Mouse (Mus musculus): ENCODE data around the gene Tubgcp3. TPM values are rescaled to one million over a fixed set of nuclear protein-coding genes. Genes with fewer than 3 reads are reported as not detected.

Tubgcp3 gene
- total RNA-seq (2014; rRNA removed) (36.1 and 41.7 TPM in 2 replicates), polyA plus RNA-seq (2015; fragmentation: Nextera tagmentation; extraction: Ambion mirVana) (26.0 and 26.8 TPM in 2 replicates)

GRCm38 (mm10) chr8:12672056-12672881 is at the start of gene Tubgcp3:
TSS of gene Tubgcp3 (minus strand) at chr8:12672248.
- TF ChIP-seq CTCF (IDR thresholded peaks at IDR 0.05) = no peak
- ATAC-seq (ENCODE audit: low FRiP score) = peak; percentile 91
- no peaks in the 10 kb centered on the region for H3K9me3 ChIP-seq (ENCODE audit: low read length)
- H3K27me3 ChIP-seq (ENCODE audit: insufficient read depth, low read length) = no peaks in the 10 kb centered on the region
- H3K4me1 ChIP-seq (ENCODE audit: insufficient read depth, low read length) = peaks cover 4% of the 10 kb centered on the region; the same call in 1 of the 2 replicates
- peak within 1 kb of the TSS; percentile 75 for H3K27ac ChIP-seq (ENCODE audit: low read depth, low read length)
- peak within 1 kb of the TSS; percentile 94 for H3K4me3 ChIP-seq (ENCODE audit: low read depth, low read length)
- H3K4me2 ChIP-seq (ENCODE audit: low read depth, low read length, poor library complexity, severe bottlenecking) = peak within 1 kb of the TSS; percentile 52
- H3K9ac ChIP-seq (replicated peaks; ENCODE audit: low read length, poor library complexity, severe bottlenecking) = peak within 1 kb of the TSS; percentile 78
- peak; percentile 96 for DNase-seq (ENCODE audit: low spot score)
- H3K36me3 ChIP-seq (ENCODE audit: insufficient read depth, low read length) = no peaks in the 10 kb centered on the region
- WGBS = 1% methylated on average over 65 of the region's 65 CpGs

- H3K9me3 ChIP-seq (ENCODE audit: low read length) = no peaks in the 10 kb centered on the region
- no peaks in the 10 kb centered on the region for H3K36me3 ChIP-seq (ENCODE audit: insufficient read depth, low read length)
- H3K4me1 ChIP-seq (ENCODE audit: insufficient read depth, low read length) = 0 out of 2 replicates have a peak, but pooled peaks cover 3% of the 10 kb centered on the region
- no peaks in the 10 kb centered on the region for H3K27me3 ChIP-seq (ENCODE audit: insufficient read depth, low read length)
- DNase-seq (ENCODE audit: low spot score) (no peak), ATAC-seq (ENCODE audit: low FRiP score) (no peak)
- H3K4me3 ChIP-seq (ENCODE audit: low read depth, low read length) = no peak overlapping the region
- H3K4me2 ChIP-seq (ENCODE audit: low read depth, low read length, poor library complexity, severe bottlenecking) = no peak overlapping the region
- H3K9ac ChIP-seq (replicated peaks; ENCODE audit: low read length, poor library complexity, severe bottlenecking) = no peak overlapping the region
- H3K27ac ChIP-seq (ENCODE audit: low read depth, low read length) = no peak overlapping the region
- 44% methylated on average over 9 of the region's 9 CpGs for WGBS
- TF ChIP-seq CTCF (IDR thresholded peaks at IDR 0.05) = no peak
Observed at GRCm38 (mm10) chr8:12719091-12719490, 47.0 kb upstream of the Tubgcp3 start.

- Histone ChIP-seq H3K4me2 (ENCODE audit: low read depth, low read length, poor library complexity, severe bottlenecking) (no peak overlapping the region), H3K4me1 (ENCODE audit: insufficient read depth, low read length) (0 out of 2 replicates have a peak, but pooled peaks cover 2% of the 10 kb centered on the region), H3K27me3 (ENCODE audit: insufficient read depth, low read length) (no peaks in the 10 kb centered on the region), H3K4me3 (ENCODE audit: low read depth, low read length) (no peak overlapping the region), H3K27ac (ENCODE audit: low read depth, low read length) (no peak overlapping the region), H3K36me3 (ENCODE audit: insufficient read depth, low read length) (no peaks in the 10 kb centered on the region), H3K9ac (replicated peaks; ENCODE audit: low read length, poor library complexity, severe bottlenecking) (no peak overlapping the region), H3K9me3 (ENCODE audit: low read length) (no peaks in the 10 kb centered on the region)
- WGBS = 87% methylated on average over 18 of the region's 18 CpGs
- DNase-seq (ENCODE audit: low spot score) = no peak
- no peak for ATAC-seq (ENCODE audit: low FRiP score)
- TF ChIP-seq CTCF (IDR thresholded peaks at IDR 0.05) = no peak
Observed at GRCm38 (mm10) chr8:12715861-12716585, 44.0 kb upstream of the Tubgcp3 start.

GRCm38 (mm10) chr8:12711623-12712022 is 39.6 kb upstream of the Tubgcp3 start:
- WGBS = 79% methylated on average over 7 of the region's 7 CpGs
- TF ChIP-seq CTCF (IDR thresholded peaks at IDR 0.05) = no peak
- Histone ChIP-seq H3K27ac (ENCODE audit: low read depth, low read length) (no peak overlapping the region), H3K27me3 (ENCODE audit: insufficient read depth, low read length) (no peaks in the 10 kb centered on the region), H3K9me3 (ENCODE audit: low read length) (no peaks in the 10 kb centered on the region), H3K4me3 (ENCODE audit: low read depth, low read length) (no peak overlapping the region), H3K4me2 (ENCODE audit: low read depth, low read length, poor library complexity, severe bottlenecking) (no peak overlapping the region), H3K36me3 (ENCODE audit: insufficient read depth, low read length) (no peaks in the 10 kb centered on the region), H3K9ac (replicated peaks; ENCODE audit: low read length, poor library complexity, severe bottlenecking) (no peak overlapping the region), H3K4me1 (ENCODE audit: insufficient read depth, low read length) (no peaks in the 10 kb centered on the region)
- ATAC-seq (ENCODE audit: low FRiP score) (no peak), DNase-seq (ENCODE audit: low spot score) (no peak)

- H3K4me2 ChIP-seq (ENCODE audit: low read depth, low read length, poor library complexity, severe bottlenecking) = no peak overlapping the region
- no peaks in the 10 kb centered on the region for H3K4me1 ChIP-seq (ENCODE audit: insufficient read depth, low read length)
- TF ChIP-seq CTCF (IDR thresholded peaks at IDR 0.05) = no peak
- DNase-seq (ENCODE audit: low spot score) (no peak), ATAC-seq (ENCODE audit: low FRiP score) (no peak)
- H3K4me3 ChIP-seq (ENCODE audit: low read depth, low read length) = no peak overlapping the region
- H3K27me3 ChIP-seq (ENCODE audit: insufficient read depth, low read length) = 0 out of 2 replicates have a peak, but pooled peaks cover 3% of the 10 kb centered on the region
- H3K27ac ChIP-seq (ENCODE audit: low read depth, low read length) = no peak overlapping the region
- no peaks in the 10 kb centered on the region for H3K36me3 ChIP-seq (ENCODE audit: insufficient read depth, low read length)
- 93% methylated on average over 4 of the region's 4 CpGs for WGBS
- no peak overlapping the region for H3K9ac ChIP-seq (replicated peaks; ENCODE audit: low read length, poor library complexity, severe bottlenecking)
- no peaks in the 10 kb centered on the region for H3K9me3 ChIP-seq (ENCODE audit: low read length)
Observed at GRCm38 (mm10) chr8:12703597-12703996, 31.5 kb upstream of the Tubgcp3 start.
